Mouse (Mus musculus): ENCODE results near the gene Slc15a5.

The Slc15a5 gene

DNA sequence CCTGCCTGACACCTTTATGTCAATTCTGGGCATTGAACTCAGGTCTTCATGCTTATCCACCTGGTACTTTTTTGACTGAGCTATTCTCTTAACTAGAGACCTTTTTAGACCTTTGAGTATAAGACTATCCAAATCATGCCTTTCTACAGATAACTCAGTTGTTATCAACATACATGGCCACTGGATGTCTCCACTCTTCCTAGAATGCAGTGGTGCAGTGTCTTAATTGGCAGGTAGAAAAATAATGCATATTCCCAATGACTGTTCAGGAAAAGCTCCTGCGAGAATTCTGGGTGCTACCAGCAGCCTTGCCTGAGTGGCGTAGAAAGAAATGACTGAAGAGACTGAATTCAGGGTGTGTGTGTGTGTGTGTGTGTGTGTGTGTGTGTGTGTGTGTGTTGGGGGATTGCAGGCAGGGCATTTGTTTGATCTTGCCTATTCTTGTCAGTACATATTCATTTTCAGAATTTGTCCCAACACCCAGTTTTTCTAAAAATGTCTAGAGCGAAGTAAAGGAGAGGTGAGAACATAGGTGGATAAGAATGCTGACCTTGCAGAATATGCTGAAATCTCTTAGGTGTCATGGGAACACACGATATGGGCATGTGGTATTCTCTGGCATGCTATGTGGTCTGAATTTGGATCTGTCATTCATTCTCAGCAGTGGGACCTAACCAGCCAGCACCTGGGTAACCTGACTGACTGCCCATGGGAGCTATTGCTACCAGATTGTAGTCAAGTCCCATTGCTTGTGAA lies 119.5 kb downstream of the Slc15a5 start:
- no peak for DNase-seq (ENCODE audit: low spot score)

DNA sequence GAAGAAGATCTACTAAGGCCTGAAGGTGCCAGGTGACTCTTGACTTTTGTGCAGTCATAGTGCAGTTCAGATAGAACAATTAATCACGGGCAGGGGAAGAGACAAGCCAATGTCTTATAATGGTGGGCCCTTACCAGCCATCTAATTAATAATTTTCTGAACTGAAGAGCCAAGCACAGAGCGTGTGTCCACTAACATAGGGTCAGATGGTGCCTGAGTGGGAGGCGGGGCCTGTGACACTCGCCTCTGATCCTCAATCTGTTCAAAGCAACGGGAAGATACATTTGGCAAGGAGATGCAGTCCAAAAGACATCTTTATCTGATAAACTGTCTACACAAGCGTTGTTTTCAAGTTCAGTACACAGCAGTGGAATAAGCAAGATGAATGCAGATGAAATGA lies 122.1 kb downstream of the Slc15a5 start:
- no peak for DNase-seq (ENCODE audit: low spot score)

GRCm38 (mm10) chr6:137956783-137957429 lies 122.8 kb downstream of the Slc15a5 start:
- no peak for DNase-seq (ENCODE audit: low spot score)

- no peak for DNase-seq (ENCODE audit: low spot score)
Measured at GRCm38 (mm10) chr6:137946520-137946919, 133.2 kb downstream of the Slc15a5 start.

- no peak for DNase-seq (ENCODE audit: low spot score)
Measured at GRCm38 (mm10) chr6:137940374-137941218, 139.1 kb downstream of the Slc15a5 start.

- no peak for DNase-seq (ENCODE audit: low spot score)
Measured at GRCm38 (mm10) chr6:137937541-137937940, 142.2 kb downstream of the Slc15a5 start.

DNA sequence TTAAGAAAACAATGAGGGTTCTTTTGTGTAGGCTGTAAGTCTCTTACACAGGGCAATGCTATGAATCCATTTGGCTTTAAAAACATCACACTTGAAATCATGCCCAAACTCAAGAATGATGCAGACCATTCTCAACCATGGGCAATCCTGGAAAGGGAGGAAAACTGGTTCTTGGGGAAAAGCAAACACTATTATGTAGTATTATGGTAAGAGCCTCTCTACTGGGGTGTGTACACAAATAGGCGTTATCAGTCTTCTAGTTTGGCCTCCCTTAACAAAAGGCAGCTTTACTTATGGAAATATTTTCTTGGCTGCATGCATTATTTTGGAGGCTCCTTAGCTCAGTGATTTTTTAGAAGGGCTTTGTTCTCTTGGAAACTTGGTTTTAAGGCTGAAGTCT lies 143.4 kb downstream of the Slc15a5 start:
- DNase-seq (ENCODE audit: low spot score) = no peak

- no peak for DNase-seq (ENCODE audit: low spot score)
Measured at GRCm38 (mm10) chr6:137935857-137936256, 143.9 kb downstream of the Slc15a5 start.

- no peak for DNase-seq (ENCODE audit: low spot score)
Measured at GRCm38 (mm10) chr6:137935341-137935740, 144.4 kb downstream of the Slc15a5 start.

DNA sequence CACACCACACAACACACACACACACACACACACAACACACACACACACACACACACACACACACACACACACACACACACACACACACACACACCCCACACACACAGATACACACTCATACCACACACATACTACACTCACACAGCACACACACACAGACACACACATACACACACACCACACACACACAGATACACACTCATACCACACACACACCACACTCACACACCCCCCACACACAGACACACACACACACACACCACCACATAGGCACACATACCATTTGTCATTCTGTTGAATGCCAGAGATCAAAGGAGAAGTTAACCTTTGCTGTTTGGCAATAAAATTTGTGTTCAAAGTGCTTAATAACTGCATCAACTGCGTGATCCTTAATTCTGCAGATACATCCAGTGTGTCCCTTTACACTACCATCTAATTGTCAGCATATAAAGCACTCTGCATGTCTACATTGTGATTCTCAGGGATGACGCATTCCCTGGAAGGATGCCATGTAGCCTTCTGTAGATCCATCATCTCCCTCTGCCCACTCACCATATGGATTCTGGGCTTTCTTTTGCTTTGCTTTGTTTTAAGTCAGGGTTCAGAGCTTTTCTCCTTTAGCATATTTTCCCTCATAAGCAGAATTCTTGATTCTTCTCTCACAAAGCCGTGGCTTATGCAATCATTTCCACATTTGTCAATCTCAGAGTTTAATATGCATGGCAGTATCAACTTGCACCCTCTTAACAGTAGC lies 145.0 kb downstream of the Slc15a5 start:
- DNase-seq (ENCODE audit: low spot score) = no peak
